Mouse (Mus musculus): ENCODE measurements around the gene Rptor.

Rptor gene

DNA sequence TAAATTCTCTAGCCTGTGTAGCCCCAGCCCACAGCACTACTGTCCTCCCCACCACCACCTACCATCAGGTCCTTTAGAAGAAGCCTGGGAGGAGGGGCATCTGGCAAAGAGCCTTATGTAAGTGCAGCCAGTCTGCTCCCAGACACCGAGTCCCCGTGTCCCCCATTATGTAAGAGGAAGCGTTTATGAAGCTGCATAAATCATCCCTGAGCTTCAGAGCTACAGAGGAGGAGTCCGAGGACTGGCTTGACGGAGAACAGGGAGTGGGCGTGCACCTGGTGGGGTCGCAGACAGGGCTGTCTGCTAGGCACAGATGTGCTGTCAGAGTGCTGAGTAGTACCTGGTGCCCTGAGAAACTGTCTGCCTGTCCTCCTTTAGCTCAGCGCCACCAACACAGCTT lies 208.3 kb downstream of the Rptor start:
- no peak for DNase-seq (ENCODE audit: low read depth, low spot score)

DNA sequence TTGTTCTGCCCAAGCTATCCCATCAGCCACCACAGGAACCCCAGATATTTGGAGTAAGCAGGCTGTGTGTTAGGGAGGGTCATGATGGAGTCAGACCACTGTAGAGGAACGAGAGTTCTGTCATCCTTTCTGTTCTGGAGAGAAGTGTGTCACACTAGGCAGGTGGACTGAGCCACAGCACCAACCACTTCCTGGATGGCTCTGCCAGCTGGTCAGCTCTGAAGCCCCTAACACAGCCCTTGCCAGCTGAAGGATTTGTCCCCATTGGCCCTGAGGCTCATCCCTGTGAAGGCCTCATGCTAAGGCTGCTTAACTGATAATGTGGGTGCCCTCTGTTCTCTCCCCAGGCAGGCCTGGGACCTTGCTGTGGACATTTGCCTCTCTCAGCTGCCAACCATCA lies 208.9 kb downstream of the Rptor start:
- DNase-seq (ENCODE audit: low read depth, low spot score) = no peak

DNA sequence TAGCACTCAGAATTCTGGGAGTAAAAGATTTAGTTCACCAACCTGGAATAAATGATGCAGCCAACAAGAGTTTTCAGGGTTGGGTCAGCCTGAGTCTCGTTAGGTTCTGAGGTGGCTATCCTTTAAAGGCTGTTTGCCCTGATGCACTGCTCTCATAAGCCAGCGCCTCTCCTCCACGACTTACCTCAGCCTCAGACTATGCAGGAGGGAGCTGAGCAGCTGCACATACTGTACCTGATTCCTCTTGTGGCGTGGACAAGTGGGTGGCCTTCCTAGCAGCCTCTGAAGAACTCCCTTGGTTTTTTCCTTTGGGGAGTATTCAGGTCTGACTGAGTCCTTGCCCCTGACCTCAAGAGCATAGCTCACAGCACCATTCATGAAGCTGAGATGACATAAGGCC lies 209.4 kb downstream of the Rptor start:
- DNase-seq (ENCODE audit: low read depth, low spot score) = no peak

DNA sequence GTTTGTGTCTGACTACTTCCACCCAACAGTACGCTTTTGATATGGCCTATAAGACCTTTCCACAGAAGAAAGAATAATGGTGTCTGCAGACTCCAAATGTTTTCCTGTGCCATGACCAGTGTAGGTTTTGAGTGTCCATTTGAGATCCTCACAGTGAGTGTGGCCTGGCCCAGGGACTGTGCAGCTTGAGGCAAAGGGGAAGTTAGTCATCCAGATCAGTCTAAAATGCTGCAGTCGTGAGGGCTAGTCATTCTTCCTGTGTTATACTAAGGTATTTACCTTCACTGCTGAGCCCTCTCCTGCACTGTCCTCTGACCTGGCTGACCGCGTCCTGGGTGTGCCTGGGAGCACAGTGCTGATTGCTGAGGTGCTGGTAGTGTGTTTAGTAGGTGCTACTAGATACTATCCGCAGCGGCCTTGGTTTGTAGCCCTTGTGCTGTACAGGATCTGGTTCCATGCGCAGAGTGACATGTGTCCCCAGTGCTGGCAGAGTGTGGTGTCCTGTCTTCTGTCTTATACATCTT lies 211.4 kb downstream of the Rptor start:
- no peak for DNase-seq (ENCODE audit: low read depth, low spot score)

DNA sequence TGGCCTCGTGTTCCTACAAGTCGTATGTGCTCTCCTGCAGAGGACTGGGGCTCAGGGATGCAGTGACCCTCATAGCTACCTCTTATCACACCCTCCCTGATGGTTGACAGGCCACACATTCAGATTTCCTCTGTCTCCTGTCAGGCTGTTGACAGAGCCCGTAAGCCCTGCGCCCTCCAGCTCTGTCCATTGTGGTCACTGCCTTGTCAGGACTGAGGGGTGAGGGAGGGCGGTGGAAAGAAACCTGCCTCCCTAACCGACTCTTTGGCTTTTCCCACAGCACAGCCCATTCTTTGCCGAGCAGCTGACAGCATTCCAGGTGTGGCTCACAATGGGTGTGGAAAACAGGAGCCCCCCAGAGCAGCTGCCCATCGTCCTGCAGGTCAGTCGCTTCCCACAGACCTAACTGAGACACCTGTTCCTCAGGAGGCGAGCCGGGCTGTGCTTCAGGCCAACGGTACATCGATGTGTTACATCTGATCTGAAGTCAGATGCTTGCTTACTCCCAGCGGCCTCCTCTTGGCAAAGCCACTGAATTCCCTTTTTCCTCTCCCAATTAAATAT lies 214.2 kb downstream of the Rptor start:
- no peak for DNase-seq (ENCODE audit: low read depth, low spot score)

DNA sequence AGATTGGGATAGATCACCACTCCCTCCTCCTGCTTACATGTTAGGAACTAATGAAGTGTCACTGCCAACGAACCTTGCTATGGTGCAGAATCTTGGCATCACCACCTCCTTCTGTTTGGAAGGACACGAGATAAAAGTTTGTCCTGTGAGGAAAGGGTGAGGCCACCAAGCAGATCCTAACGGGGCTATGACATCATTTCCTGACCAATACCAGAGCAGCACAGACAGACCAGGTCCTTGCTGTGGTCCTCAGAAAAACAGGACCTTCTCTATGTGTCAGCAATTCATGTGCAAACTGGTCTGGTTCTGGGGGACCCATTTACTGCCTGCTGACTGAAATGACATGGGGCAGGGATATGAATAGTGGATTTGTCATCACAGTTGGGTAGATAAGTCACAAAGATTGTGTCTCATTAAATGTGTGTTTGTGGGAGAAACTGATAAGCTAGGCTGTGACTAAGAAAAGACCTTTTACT lies 214.7 kb downstream of the Rptor start:
- no peak for DNase-seq (ENCODE audit: low read depth, low spot score)

DNA sequence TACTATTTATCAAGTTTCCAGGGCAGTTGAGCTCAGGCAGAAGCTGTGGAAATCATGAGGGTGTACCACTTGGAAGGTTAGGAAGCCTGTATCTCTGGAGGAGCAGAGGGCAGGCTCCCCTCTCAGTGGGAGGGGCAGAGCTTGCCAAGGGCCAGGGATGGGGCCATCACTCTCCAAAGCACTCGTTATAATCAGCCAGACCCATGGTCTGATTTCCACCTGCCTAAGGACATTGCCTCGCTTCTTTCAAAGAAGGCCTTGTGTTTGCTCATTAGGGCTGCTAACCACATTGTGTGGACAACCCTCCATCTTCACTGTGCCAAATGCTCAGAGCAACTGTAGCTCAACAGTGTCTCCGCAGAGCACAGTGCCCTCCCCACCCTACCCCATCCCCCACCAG lies 215.2 kb downstream of the Rptor start:
- no peak for DNase-seq (ENCODE audit: low read depth, low spot score)

DNA sequence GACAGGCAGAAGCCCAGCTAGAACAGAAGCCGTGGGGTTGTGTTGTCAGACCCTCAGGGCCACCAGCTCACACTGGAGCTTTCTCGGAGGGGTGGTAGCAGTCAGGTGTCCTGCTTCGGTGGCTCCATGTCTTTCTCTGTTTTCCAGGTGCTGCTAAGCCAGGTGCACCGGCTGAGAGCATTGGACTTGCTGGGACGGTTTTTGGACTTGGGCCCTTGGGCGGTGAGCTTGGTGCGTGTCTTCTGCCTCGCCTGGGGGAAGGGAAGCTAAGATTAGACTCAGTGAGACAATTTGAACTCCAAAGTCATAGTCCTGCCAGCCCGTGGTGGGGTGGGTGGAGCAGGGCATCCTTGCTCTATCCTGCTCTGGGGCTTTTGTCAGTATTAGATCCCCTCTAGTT lies 218.8 kb downstream of the Rptor start:
- DNase-seq (ENCODE audit: low read depth, low spot score) = no peak

DNA sequence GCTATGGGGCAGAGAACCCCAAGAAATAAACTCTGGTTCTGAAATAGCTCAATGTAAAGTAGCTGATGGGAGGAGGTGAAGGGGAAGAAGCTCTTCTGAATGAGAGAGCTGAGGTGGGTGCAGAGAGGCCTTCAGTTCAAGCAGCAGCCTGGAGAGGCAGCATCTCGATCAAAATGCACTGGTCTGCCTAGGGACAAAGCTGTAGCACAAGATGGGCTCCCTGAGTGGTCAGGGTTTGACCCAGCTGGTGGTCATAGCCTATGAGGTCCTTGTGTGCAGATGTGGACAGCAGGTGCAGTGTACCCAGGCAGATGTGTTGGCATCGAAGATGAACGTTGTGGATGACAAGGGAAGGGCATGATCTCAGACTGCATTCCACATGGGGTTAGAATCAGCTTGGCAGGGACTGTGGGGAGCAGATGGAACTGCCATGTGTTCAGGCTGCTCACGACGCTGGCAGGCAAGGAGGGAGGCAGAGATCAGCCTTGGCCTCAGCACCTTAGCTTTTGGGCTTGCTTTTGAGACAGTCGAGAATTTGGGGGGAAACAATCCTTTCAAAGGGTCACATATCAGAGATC lies 221.5 kb downstream of the Rptor start:
- no peak for DNase-seq (ENCODE audit: low read depth, low spot score)

DNA sequence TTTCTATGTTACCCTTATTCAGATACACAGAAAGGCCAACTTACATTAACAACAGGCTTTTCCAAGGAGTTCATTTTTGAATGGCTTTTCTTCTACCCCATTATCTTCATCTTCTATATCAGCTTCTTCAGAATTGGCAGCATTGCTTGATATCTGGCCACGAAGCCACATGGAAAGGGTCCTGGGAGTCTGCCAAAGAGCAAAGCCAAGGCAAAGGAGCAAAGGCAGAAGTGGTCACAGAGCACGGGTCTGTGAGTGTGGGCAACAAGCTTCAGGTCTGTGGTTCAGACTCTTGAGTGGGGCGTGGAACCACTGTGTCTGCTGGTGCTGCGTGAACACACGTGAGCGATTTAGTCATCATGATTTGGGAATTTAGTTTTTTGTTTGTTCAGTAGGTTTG lies 223.1 kb downstream of the Rptor start:
- no peak for DNase-seq (ENCODE audit: low read depth, low spot score)

DNA sequence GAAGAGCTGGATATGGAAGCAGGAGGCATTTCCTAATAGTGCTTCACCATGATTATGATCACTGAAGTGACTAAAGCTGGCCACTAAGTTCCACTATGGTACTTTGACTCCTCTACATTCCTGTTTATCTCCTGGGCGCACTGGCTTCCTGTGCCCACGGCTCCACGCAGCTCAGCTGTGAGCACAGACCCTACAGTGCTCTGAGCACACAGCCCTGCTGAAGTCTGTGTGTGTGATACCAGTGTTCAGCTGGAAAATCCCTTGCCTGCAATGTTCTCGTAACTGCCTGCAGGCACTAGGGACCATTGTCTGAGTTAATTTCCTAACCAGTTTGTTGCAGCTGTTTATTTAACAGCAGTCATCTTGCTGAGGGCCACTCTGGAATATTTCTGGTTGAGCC lies 223.5 kb downstream of the Rptor start:
- no peak for DNase-seq (ENCODE audit: low read depth, low spot score)

DNA sequence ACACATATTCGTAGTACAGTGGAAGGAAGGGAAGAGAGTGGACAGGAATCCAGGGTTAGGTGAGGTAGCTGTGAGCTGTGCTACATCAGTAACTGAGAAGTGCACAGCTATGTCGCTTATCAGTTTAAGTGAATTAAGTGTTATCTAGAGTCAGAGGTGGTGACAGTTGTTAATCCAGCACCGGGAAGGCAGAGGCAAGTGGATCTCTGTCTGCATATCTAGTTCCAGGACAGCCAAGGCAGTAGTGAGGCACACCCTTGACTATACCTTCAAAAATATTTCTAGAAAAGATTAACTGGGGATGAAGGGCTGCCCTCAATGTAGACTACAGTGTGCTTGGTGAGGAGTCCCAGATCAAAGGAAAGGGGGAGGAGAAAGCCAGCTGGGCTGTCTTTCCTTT lies 226.4 kb downstream of the Rptor start:
- DNase-seq (ENCODE audit: low read depth, low spot score) = no peak

DNA sequence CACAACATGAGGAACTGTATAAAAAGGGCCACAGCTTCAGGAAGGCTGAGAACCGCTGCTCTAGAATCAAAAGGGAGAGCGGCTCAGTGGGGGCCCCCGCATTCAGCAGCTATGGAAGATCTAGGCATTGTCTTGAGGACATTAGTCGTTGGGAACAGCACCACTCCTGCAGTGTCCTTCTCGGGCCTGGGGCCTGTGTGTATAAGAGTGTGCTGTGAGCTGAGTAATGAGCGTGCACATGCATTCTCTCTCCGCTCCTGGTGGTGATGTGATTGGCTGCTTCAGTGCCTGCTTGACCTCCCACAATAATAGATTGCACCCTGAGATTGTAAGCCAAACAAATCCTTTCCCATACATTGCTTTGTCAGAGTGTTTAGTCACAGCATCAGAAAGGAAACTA lies 229.0 kb downstream of the Rptor start:
- DNase-seq (ENCODE audit: low read depth, low spot score) = no peak

DNA sequence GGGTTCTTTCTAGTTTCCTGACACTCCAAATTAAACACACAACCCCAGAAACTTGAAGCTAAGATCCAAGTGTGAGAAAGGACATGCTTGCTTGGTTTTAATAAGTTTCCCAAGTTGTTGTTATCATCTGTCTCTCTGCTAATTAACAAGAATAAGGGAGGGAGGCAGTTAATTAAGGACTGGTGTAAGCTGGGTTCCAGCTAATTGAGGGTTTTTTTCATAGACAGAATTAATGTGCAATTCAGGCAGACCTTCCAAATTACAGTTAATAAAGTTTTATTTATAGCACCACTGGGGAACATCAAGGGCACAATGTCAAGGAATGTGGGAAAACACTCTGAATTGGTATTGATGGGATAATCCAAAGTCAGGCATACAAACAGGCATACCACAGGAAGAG lies 230.6 kb downstream of the Rptor start:
- DNase-seq (ENCODE audit: low read depth, low spot score) = no peak

DNA sequence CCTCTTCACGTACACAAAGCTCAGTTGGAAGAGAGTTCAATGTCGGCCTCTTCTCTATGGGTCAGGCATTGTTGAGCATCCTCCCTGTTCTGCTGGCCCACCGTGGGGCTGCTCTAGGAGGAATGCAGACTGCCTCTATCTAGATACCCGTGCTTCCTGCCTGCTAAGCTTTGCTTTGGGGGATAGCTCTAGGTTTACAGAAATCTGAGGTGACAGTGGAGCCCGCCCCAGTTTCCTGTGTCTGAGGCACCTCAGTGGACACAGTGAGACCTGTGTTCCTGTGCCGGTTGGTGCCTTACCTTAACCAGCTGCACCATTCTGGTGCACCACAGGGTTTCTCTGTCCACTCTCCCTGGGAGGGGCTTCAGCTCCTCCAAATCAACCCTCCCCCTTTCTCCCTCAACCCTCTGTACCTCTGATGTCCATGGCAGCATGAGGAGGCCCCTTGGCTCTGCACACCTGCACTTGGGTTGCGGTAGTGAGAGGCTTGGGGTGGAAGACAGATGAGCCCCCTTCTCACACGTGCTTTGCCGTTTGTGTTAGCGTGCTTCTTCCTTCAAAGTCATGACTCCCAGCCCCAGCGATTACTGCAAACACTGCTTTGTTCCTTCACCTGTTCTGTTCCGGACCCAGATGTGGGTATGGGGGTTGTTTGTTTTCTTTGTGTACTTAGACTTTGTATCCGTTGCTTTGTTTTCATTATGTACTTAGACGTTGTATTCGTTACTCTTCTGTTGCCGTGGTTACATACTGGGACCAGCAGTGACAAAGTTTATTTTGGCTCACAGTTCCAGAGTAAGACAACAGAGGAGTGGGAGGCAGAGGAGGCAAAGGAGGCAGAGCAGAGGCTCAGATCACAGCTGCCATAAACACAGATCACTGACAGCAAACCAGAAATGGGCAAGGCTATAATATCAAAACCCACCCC lies 231.4 kb downstream of the Rptor start:
- no peak for DNase-seq (ENCODE audit: low read depth, low spot score)

DNA sequence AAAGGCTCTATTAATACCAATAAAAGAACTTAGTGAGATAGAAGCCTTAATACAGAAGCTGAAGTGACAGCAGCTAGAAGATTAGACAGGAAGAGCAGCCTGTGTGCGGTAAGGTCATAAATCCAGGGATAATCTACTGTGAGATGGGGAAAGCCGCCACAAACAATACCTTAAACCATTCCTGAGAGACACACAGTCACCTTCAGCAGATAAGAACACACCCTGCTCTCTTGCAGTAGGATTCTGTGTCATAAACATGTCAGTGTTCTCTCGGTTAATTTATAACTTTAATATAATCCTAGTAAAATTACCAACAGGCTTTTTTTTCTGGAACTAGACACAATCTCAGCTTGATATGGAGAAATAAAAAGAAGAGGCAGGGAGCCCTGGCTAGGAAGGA lies 233.6 kb downstream of the Rptor start:
- no peak for DNase-seq (ENCODE audit: low read depth, low spot score)

DNA sequence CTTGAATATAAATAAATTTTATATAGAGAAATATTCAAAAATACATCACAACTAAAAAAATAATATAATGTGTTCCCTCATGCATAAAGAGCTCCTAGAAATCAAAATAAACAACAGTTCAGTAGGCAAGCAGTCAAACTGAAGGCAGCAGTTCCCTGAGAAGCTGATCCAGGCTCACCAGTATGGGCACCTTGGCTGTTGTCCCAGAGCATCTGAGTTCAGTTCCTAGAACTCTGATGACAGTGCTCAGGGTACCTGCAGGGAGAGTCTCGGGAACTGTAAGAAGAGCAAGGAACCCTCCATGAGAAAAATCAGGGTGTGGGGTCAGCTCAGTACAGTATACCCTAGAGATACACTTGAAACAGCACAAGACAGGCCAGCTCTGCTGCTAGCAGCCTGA lies 235.1 kb downstream of the Rptor start:
- DNase-seq (ENCODE audit: low read depth, low spot score) = no peak

DNA sequence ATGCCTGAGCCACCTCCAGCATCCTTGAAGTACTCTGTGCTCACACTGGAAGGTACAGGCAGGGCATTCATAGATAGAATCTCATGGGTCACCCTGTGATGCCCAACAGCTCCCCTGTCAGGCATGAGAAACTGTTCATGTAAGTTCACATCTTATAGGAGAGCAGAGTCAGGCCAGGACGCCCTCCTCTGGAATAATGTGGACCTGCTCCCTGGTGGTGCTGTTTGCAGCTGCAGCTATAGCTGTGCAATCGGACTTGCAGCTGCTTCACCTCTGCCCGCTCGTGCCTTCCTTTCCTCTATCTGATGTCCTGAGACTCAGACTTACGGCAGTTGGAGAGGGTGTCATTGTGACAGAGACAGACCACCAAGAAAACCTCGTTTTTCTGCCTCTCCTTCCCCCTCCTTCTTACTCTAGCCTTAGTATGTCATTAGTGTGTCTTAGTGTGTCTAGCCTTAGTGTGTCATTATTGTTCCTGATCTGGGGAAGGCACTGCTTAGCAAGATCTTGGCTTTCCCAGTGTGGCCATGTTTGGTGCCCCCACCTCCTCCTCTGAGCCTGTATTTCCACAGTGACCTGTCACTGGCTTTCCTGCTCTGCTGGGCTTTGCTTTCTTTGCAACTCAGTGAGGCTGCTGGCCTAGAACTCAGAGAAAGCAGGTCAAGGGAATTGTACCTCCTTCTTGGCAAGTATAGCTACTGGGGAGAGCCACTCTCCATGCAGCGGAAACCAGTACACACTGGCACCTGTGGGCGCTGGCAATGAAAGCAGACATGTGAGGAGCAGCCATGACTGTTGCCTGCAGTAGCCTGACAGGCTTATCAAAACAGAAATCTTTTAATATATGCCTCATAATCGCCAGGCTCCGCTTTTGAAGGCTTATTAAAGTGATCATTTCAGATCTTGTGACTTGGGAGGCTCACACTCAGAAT lies 237.0 kb downstream of the Rptor start:
- DNase-seq (ENCODE audit: low read depth, low spot score) = no peak

DNA sequence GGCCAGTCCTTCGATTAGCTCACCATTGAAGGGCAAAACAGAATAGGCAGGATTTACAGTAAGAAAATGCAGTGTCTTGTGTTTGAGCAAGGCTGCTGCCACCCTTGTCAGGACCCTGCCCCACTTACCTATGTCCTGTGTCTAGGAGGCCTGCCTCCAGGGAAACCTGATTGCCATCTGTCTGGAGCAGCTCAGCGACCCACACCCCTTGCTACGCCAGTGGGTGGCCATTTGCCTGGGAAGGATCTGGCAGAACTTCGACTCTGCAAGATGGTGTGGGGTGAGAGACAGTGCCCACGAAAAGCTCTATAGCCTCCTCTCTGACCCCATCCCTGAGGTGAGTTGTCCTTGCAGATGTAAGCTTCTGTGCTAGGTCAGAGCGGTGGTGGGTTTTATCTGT lies 243.9 kb downstream of the Rptor start:
- no peak for DNase-seq (ENCODE audit: low read depth, low spot score)

DNA sequence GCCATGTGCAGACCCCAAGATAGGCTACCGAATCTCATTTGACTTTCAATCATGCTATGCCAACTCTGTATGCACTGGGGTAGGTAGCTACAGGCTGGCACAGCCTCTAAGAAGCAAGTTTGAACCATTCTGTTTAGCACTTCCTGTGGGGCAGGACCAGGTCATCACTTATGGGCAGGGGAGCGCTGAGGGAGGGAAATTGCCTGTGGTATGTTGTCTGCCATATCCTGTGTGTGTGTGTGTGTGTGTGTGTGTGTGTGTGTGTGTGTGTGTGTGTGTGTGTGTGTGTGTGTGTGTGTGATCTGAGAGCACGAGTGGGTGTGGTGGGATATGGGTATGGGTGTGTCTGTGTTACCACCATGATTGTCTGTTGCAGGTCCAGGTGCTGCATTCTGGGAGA lies 244.4 kb downstream of the Rptor start:
- no peak for DNase-seq (ENCODE audit: low read depth, low spot score)

DNA sequence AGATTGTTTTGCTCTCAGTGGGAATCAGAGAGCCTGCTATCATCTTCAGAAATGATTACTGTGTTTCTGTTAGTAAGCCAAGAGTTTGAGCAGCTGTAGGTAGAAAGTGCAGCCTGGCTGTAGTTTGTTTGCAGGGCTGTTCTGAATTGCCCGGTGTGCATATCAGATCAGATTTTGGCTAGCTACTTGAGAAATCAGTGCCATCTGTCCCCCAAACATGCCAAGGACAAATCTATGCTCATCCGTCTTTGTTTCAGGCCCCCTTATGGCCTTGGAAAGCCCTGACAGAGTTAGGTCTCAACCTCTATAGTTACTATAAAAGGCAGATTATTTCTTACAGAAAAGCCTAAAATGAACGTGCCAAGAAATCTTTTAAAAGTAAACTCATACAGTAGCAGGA lies 244.9 kb downstream of the Rptor start:
- DNase-seq (ENCODE audit: low read depth, low spot score) = no peak

DNA sequence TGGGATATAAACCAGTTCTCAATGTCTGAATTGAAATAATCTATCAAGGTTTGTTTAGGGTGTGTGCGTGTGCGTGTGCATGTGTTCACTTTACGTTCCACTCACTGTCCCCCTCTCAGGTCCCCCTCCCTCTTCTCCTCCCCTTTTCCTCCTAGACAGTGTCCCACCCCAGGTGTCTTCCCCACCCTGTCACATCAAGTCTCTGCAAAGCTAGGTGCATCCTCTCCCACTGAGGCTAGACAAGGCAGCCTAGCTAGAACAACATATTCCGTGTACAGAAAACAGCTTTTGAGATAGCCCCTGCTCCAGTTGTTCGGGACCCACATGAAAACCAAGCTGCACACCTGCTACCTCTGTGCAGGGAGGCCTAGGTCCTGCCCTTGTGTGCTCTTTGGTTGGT lies 245.5 kb downstream of the Rptor start:
- no peak for DNase-seq (ENCODE audit: low read depth, low spot score)
